Mouse (Mus musculus): Measurements from ENCODE around the gene Fxyd1. TPM values are rescaled to one million over a fixed set of nuclear protein-coding genes. Genes with fewer than 3 reads are reported as not detected.

The Fxyd1 gene
- polyA plus RNA-seq (2015; fragmentation: Nextera tagmentation; extraction: Ambion mirVana), result 981 and 1,160 TPM in 2 replicates

GRCm38 (mm10) chr7:31057071-31057470 is at the start of gene Fxyd1:
TSS of gene Fxyd1 (minus strand) at chr7:31057199.

DNA sequence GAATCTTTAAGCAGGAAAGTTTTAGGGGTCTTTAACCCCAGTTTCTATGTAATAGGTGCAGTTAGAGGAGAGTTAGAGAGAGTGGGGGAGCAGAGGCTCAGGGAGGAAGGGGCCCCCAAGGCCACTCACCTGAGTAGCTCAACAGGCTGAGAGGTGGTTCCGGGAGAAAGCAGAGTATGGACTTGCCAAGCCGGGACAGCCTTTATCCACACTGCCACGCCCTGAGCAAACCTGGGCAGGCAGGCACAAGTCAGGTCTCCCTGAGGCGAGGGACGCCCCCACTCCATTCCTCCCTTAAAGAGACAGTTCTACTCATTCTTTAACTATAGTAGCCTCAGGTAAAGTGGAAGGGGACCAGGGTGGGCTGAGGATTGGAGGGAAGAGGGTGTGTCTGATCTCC is 19.5 kb upstream of the Fxyd1 start, which contains the start of gene Fxyd3:
Gene Fxyd3, minus strand, starts transcription at position 213 of the 400 bp plus-strand sequence.

DNA sequence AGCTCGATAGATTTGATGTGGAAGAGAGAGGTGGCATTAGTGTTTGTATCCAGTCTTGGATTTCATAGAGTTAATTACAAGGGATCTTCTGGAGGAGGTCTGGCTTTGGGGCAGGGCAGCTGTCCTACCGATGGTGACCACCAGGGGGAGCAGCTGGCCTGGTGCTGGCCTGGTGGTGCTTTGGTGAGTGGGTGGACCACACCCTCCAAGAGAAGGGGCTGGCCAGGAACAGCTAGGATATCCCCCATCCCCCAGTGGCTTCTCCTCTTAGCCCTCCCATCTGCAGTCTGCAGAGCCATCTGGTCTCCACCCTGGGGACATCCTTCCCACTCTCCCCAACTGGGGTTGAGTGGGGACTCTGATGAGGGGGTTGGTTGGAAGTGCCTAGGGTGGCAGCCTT is 2.1 kb upstream of the Fxyd1 start, which contains the start of gene Lgi4:
Gene Lgi4, plus strand, starts transcription at position 235 of the 400 bp plus-strand sequence.

DNA sequence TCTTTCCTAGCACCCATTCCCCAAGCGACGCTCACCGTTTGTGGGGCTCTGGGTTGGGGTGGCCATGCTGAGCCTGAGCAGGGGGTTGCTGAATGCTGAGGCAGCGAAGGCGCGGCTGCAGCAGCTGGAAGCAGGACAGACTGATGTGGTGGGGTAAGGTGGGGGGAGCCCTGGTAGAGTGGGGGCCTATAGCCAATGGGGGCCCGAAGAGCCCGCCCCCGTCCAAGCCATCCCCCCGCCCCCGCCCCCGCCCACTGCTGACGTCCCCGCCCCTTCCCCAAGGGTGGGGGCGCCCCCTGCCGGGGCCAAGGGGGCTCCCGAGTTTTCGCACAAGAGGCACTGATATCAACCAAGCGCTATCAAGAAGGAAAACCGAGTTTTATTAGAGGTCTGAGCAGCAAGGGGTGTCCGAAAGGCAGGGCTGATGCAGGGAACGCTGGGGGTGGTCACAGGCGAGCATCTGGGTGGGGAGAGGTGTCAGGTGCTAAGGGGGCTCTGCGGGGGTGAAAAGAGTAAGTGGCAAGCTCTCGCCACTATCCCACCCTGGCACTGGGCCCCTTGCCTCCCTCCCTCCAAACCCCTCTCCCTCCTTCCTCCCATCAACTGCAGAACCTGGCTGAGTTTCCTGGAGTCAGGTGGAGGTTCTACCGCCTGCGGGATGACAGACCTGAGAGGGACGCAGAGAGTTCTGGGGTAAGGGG is 5.5 kb downstream of the Fxyd1 start, which contains the start of gene Fxyd7:
Gene Fxyd7, minus strand, starts transcription at position 147 of the 701 bp plus-strand sequence.

GRCm38 (mm10) chr7:31042431-31042910 is 14.5 kb downstream of the Fxyd1 start, which contains the start of gene Fxyd5:
TSS of gene Fxyd5 (minus strand) at chr7:31042481.

Small RNA genes within 50 kb of the gene (microRNA-seq; reads per million reads assigned to microRNA genes)
- gene Mir7050, result 0 reads per million in 2 experiments

Other genes with a start within 250 kb of the Fxyd1 start
- 1.0 and 6.6 TPM in 2 replicates for gene Ffar2, start 233.4 kb downstream of the Fxyd1 start, polyA plus RNA-seq (2015; fragmentation: Nextera tagmentation; extraction: Ambion mirVana)
- gene Ffar3, start 201.0 kb downstream of the Fxyd1 start, polyA plus RNA-seq (2015; fragmentation: Nextera tagmentation; extraction: Ambion mirVana), result not detected in 2 replicates
- gene Ffar1, start 195.6 kb downstream of the Fxyd1 start, polyA plus RNA-seq (2015; fragmentation: Nextera tagmentation; extraction: Ambion mirVana), result not detected in 2 replicates
- 0.24 and 0.33 TPM in 2 replicates for gene Cd22, start 176.9 kb downstream of the Fxyd1 start, polyA plus RNA-seq (2015; fragmentation: Nextera tagmentation; extraction: Ambion mirVana)
- gene Mag, start 142.3 kb downstream of the Fxyd1 start, polyA plus RNA-seq (2015; fragmentation: Nextera tagmentation; extraction: Ambion mirVana), result 2.2 and 2.4 TPM in 2 replicates
- gene Hamp2, start 132.5 kb downstream of the Fxyd1 start, polyA plus RNA-seq (2015; fragmentation: Nextera tagmentation; extraction: Ambion mirVana), result not detected in 2 replicates
- gene Hamp, start 113.2 kb downstream of the Fxyd1 start, polyA plus RNA-seq (2015; fragmentation: Nextera tagmentation; extraction: Ambion mirVana), result not detected in 2 replicates
- 13.5 and 15.2 TPM in 2 replicates for gene Usf2, start 100.4 kb downstream of the Fxyd1 start, polyA plus RNA-seq (2015; fragmentation: Nextera tagmentation; extraction: Ambion mirVana)
- gene Lsr, start 83.7 kb downstream of the Fxyd1 start, polyA plus RNA-seq (2015; fragmentation: Nextera tagmentation; extraction: Ambion mirVana), result 0.73 and 1.8 TPM in 2 replicates
- 0.22 TPM in 1 of 2 replicates, not detected in the other for gene Fam187b, start 83.4 kb downstream of the Fxyd1 start, polyA plus RNA-seq (2015; fragmentation: Nextera tagmentation; extraction: Ambion mirVana)
- gene Fxyd5, start 14.7 kb downstream of the Fxyd1 start, polyA plus RNA-seq (2015; fragmentation: Nextera tagmentation; extraction: Ambion mirVana), result 33.4 and 46.8 TPM in 2 replicates
- 1.5 and 2.8 TPM in 2 replicates for gene Fxyd7, start 5.7 kb downstream of the Fxyd1 start, polyA plus RNA-seq (2015; fragmentation: Nextera tagmentation; extraction: Ambion mirVana)
- 1.1 and 1.3 TPM in 2 replicates for gene Lgi4, start 2.1 kb upstream of the Fxyd1 start, polyA plus RNA-seq (2015; fragmentation: Nextera tagmentation; extraction: Ambion mirVana)
- gene Fxyd3, start 19.5 kb upstream of the Fxyd1 start, polyA plus RNA-seq (2015; fragmentation: Nextera tagmentation; extraction: Ambion mirVana), result 0.87 and 5.7 TPM in 2 replicates
- 0.83 and 1.2 TPM in 2 replicates for gene Hpn, start 58.1 kb upstream of the Fxyd1 start, polyA plus RNA-seq (2015; fragmentation: Nextera tagmentation; extraction: Ambion mirVana)
- gene Scn1b, start 69.8 kb upstream of the Fxyd1 start, polyA plus RNA-seq (2015; fragmentation: Nextera tagmentation; extraction: Ambion mirVana), result 18.3 and 21.0 TPM in 2 replicates
- gene Gramd1a, start 98.7 kb upstream of the Fxyd1 start, polyA plus RNA-seq (2015; fragmentation: Nextera tagmentation; extraction: Ambion mirVana), result 31.3 TPM in 2 replicates
- gene Scgb2b2, start 233.3 kb upstream of the Fxyd1 start, polyA plus RNA-seq (2015; fragmentation: Nextera tagmentation; extraction: Ambion mirVana), result not detected in 2 replicates
- gene Scgb1b2, start 234.6 kb upstream of the Fxyd1 start, polyA plus RNA-seq (2015; fragmentation: Nextera tagmentation; extraction: Ambion mirVana), result not detected in 2 replicates

All from skeletal muscle tissue, postnatal 0 days (tissue).